Mouse (Mus musculus) forelimb bud, embryonic 11.5 days (tissue): Measurements from ENCODE around the gene Gabrb3.

ENCODE experiments used
- DNase-seq: peaks from one replicate; pipeline ENCODE4 v3.0.0-alpha.2; 2012; ENCODE audit warnings: low read depth, low spot score

Gabrb3 gene

DNA sequence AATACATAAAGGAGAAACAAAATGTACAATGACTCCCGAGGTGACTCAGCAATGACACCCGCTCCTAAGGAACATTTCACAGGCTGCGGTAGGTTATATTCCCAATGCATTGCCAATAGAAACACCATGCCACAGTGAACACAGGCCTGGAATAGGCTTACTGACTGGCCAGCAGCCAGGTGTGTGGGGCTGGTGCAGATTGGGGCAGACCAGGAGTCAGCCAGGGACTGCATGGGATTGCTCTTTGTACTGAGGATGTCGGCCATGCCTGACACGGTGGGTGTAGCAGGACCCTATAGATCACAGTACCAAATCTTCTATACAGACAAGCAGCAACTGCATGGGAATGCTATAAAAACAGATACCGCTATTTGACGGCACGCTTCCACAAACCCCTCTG, 110.5 kb downstream of the Gabrb3 start:
- DNase-seq: no peak

DNA sequence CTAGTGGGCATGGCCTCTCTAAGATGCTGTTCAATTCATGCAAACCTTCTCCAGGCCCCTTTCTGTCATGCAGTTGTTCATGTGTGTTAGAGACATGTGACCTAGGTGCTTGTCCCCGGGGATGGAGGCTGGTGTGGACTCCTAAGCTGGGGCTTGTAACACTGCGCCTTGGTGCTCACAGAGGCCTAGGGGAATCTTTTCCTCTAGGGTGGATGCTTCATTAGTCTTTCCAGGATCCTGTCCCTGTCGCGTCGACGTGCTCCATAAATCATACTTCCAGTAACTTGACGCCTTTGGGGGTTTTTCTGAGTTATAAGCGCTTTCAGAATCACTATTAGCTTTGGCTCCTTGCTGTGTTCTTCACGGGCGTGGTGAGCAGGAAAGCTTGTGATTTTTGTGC, 113.2 kb downstream of the Gabrb3 start:
- DNase-seq: no peak

DNA sequence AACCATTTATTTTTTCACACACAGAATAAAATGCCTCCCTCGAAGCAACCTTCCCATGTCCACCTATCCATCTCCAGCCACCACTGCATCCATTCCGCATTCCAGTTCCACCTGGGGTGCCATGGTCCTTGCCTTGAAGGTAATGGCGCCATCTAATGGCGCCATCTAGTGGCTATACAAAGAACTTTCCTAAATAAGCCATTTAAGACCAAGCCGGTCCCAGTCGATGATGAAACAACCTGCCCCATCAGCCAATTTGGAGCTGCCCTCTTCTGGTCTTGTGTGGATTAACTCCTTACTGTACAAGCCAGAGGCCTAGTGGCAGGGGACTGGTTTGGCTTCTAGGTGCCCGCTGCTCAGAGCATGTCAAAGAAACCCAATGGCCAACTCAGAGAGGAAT, 119.1 kb downstream of the Gabrb3 start:
- DNase-seq: peak; percentile 34

DNA sequence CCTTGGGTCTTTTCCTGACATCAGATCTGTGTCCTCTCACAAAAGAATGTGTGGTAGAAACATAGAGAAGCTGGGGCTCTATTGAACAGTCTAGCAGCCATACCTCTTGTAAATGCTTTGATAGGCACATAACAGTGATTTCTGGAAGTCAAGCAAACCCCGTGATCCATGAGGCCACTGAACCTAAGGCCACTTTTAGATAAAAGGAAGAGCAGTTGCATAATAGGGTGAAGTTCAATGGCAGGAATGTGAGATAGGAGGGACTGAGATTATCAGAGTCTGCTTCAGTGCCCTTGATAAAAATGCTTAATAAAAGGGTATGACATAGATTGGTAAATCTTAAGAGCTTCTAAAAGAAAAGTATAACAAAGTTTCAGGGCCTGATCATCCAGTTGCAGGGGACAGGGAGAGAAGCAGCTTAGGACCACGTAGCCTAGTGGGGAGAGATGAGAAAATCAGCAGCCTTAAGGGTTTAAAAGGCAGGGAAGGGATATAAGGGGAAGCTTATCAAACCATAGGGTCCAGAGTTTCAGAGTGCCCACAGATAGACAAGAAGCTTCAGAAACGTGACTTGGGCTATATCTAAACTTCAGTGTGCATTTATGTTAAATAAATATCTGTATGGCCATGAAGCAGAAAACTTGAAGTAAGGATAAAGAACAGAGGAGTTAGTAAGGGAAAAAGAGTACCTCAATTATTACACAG, 141.4 kb downstream of the Gabrb3 start:
- no peak for DNase-seq

DNA sequence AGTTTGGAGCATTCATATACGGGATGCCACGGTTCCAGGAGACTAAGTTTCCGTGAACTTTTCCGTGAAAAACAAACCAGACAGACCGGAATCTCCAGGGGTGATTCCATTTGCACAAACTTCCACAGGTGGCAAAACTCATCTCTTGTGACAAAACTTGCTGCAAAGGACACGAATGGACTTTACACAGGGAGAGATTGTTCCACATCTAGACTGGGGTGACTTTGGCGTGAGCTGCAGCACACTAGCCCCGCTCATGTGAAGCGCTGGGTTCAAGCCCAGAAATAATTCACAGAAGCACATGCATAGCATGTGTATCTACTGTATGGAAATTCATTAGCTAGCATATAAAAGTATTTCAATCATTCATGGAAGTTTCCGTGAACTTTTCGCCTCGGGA, 144.9 kb downstream of the Gabrb3 start:
- no peak for DNase-seq

DNA sequence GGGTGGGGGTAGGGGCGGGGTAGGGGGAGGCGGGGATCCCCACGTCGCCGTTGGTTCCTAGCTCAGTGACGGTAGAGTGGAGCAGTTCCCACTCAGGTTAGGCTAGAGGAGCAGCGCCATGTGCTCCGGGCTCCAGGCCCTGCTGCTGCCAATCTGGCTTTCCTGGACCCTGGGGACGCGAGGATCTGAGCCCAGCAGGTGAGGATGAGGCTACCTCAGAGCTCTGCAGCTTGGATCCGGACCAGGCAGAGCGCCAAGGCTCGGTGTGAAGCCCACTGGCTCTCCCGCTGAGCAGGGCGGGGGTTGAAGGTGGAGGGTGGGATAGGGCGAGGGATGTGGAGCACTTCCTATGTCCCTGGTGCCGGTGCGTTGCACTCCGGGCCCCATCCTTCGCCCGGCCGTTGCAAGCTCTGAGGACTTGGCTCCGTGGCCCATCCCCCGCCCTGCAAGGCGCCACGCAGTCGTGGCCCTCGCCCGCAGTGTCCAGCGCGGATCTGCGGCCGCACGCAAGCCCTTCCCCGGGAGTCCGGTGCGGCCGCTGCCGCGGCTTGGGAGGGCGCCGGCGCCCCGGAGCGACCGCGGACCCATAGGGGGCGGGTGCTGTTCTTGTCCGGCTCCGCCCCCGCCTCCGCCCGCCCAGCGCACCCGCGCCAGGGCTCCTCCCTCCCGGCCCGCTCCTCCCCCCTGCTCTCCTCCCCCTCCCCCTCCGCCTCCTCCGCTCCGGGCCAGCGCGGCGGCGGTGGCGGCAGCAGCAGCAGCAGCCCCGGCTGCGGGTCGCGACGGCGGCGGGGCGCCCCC, 171.2 kb downstream of the Gabrb3 start:
- peak; percentile 62 for DNase-seq

DNA sequence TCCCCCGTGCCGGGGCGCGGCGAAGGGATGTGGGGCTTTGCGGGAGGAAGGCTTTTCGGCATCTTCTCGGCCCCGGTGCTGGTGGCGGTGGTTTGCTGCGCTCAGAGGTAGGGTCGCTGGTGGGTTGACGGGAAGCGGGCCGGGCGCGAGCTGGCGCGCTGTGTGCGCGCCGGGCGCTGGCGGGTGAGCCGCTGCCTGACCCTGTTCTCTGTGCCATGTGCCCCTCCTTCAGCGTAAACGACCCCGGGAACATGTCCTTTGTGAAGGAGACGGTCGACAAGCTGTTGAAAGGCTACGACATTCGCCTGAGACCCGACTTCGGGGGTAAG, 171.7 kb downstream of the Gabrb3 start:
- DNase-seq: peak; percentile 12

DNA sequence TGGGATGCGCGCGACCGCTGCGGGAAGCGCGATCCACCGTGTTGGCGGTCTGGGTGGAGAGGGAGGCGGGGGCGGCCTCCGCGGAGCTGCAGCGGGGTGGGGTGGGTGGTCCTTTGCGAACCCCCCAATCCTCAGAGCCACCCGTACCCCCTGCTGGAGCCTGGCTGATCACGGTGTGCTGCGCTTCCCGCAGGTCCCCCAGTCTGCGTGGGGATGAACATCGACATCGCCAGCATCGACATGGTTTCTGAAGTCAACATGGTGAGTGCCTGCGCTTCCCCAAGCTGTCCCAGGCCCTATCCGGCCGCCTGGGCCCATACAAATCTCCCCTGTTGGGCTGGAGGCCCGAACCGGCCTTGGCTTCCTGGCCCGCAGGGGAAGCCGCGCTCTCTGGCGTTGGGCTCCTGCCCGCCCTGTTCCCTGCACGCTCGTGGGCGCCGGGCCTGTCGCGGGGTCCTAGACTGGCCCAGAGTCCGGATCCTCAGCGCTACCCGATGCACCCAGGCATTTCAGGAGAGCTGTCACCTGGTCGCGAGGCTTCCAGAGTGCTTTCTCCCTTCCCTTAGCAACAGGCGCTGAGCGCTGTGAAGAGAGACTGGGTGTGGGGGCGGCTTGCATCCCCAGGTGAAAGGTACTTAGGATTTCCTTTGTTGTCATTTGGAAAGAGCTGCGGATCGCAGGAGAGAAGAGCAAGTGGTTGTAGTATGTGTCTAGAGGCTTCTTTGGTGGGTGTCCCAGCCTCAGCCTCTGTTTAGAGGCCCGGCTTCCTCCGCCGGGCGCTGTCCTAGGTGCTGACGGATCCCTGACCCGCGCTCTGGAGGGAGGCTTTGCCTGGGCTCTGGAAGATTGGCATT, 172.3 kb downstream of the Gabrb3 start:
- peak; percentile 79 for DNase-seq

DNA sequence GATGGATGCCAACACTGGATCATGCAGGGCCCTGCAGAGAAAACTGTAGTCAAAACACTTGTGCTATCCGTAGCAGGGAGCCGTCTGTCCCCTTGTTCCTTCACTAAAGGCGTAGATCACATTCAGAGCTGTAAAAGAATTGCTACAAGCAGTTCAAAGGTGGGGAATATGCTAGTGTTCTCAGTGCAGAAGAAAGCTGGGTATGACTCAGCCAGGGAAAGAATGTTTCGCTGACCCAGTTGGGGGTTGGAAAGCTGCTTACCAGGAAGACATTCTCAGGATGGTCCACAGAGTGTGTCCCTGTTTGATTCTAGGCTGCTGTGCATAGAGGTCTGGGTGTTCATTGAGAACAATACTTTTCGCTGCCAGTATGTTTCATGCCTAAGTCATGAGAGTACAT, 177.8 kb downstream of the Gabrb3 start:
- DNase-seq: no peak

DNA sequence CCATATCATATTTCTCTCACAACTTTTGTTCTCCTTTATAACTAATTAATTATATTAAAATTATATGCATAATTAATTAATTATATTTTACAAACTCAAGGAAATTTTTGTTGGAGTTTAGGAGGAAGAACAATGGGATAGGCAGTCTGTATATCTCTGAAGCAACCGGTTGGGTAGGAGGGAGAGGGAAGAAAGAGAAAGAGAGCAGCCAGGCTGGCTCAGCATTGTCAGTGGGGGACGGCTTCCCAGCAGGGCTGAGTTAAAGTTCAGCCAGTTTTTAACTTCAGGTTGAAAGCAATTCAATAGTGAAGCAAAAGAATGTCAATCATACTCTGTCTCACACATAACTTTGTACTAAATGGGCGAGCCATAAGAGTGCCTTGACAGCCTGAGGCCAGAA, 199.2 kb downstream of the Gabrb3 start:
- DNase-seq: no peak

DNA sequence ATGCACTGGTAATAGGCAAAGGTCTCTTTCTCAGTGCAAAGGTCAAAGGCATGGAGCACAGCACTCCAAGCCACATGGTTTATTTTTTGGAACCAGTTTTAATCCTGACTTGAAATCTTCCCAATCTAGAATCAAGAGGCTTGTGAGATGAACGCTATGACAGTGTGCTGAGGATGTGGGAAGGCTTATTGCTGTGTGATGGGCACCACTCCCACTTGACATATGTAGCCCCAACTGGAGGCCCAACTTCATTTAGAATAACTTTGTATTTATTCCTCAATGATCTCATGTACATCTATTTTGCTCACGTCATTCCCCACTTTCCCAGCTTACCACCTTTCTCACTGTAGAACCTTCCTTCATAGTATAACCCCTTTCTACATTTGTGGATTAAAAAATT, 200.5 kb downstream of the Gabrb3 start:
- DNase-seq: no peak

DNA sequence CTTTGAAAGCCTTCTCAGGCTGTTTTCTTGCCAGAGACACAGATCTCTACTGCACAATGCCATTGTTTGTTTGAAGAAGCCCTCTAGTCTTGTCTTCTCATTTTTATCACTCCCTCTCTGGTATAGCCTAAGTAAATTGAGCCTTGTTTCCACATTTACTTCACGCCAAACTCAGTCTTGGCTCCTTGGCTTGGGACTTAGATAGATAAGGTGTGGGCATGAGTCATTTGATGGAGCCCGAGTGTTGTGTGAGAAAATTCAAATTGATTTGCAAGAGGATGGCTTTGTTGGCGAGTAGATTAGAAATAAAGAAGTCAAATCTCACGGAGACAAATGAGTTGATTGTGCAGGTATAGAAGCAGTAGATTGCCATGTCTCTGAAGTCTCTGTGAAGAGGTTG, 204.2 kb downstream of the Gabrb3 start:
- no peak for DNase-seq

DNA sequence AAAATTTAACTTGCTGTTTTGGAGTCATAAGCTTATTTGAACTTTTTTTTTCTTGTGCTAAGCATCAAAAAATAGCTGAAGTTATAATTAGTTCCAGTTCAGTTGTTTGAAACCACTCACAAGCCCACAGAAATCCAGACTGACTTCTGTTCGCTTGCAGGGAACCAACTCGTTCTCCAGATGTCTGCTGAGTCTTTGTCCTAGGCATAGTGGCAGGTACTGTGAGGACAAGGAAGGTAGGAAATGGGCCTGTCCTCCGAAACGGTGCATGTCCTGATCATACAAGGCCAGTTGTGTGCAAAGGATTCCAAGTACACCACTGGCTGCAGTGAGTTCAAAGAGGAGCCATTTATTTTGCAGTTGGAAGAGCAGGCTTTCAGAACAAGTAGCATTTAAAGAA, 215.5 kb downstream of the Gabrb3 start:
- DNase-seq: no peak

DNA sequence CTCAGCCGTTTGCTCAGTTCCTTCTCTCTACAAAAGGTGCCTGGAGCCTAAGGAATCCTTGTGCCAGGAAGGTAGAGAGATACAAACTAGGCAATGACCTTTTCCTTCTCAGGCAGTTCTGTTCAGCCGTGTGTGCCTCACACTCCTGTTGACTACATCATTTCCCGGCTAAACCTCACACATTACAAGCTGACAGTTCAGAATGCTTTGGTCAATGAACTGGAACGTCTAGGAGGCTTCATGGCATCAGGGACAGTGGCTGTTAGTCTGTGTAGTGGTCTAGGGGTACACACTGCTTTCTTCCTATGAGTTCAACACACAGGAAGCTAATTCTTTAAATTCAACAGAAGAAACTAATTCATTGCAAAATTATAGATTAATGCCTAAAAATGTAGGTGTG, 216.2 kb downstream of the Gabrb3 start:
- no peak for DNase-seq

DNA sequence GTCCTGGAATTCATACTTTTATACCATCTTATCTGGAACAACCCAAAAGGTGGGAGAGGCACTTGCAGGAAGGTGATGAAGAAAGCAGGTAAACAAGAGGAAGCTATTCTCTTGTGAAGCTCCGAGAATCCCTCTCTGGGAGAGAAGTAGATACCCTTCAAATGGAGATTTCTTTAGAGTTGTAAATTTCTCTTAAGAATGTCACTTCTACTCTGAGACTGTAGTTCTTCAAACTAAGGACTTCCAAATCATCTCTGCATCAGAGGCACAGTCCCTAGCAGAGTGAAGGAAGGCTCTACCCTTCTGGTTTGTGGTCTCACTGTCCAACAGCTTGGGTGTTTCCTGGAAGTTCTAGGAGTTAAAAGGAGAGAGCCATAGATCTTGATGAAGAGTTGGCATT, 221.3 kb downstream of the Gabrb3 start:
- no peak for DNase-seq

DNA sequence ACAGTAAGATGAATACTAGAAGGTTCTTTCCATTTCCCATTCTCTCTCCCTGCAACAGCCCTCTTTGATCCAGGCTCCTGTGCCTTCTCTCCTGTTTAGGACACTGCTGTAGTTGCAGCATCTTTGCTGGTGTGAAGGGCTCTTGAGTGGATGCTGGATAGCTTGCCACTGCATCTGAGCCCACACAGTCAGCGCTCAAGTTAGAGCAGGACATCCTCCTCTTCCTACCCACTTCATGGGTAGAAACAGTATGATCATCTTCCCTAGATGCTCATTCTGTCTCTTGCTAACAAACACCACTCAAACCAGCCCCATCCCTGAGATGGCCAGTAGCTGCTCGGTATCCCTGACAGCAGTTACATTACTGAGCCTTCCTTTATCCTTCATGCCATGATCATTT, 227.9 kb downstream of the Gabrb3 start:
- no peak for DNase-seq

DNA sequence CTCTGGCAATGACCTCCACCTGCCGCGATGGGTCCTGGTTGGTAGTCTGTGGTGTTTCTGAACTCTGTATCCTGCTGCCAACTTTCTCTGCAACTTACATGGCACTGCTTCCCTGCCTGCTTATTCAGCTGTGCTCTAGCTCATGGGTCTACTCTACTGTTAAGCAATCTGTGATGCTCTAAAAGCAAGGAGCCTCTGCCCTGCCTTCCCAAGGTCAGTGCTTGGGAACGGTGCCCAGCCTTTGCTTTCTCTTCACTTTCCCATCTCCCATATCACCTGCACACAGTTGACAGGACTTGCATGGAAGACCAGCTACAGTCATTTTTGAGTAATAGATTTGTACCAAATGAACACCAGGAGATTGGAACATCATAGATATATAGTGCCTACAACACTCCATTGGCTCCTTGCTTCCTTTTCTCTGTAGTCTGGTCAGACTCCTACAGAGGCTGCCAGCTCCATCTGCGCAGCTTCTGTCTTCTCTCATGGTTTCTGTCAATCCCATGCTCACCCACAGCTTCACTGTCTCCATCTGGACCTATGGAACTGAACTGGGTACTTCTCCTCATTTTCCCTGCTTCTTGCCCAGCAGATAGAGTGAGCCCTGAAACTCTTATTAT, 228.8 kb downstream of the Gabrb3 start:
- no peak for DNase-seq

DNA sequence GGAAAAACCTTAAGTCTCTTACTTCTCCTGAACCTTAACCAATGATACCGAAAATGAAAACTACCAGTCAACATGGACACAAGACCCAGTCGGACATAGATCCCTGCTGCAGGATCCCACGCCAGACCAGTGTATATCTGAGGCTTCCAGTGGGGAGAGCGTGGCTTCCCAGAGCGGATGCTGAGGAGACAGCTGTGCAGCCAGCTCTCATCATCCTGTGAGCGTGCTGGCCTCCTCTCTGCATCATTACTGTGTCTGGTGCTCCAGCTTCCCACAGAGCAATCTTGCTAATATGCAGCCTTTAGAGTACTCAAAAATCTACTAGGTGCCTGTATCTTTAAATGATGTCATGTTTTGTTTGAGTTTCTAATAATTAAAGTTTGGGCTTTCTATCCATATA, 257.9 kb downstream of the Gabrb3 start:
- no peak for DNase-seq

DNA sequence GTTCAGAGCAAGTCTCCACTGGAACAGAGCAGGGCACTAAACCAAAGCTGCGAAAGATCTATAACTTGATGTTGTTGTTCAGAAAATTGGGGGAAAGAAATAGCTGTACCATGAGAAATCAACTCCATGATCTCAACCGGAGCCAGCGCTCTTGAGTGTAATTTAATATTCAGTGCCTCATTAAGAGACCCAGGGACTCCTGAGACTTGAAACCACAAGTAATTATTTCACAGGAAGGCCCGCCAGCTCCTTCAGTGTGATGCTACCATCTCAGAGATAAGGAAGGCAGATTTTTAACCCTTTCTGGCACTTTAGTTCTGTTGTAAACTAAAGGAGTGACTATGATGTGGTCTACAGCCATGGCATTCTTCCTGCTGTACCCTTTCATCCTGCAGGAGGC, 270.3 kb downstream of the Gabrb3 start:
- no peak for DNase-seq

DNA sequence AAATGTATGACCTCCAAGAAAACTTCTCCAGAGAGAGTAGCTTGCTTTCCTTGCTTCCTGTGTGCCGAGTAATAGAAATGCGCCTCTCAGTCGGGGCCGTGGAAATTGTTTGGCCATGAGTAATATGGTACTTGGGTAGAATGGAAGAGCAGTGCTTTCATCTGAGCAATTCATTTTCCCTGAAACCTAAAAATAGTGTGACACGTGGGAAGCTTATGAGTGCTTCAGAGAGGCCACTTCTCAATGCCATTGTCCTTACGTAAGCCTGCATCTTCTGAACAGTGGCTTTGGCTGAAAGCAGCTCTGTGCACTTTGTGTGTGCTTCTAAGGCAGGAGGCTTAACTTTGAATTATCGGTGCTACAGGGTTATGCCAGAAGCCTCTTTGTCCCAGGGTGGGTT, 280.9 kb downstream of the Gabrb3 start:
- no peak for DNase-seq

DNA sequence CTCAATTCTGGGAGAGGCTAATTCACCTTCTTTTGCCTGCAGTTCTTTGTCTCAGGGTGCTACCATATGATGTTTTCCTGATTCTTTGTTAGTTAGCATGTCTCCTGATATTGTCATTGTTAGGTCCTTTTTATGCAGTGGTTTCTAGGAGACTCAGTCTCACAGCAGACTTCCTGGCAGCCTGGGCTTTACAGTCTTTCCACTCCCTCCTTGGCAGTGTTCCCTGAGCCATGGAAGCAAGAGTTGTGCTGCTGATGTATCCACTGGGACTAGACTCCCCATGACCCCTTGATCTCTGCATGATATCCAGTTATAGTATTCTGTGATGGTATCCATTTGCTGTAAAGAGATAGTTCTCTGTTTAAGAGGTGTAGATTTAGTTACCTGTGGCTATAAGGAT, 281.6 kb downstream of the Gabrb3 start:
- no peak for DNase-seq

DNA sequence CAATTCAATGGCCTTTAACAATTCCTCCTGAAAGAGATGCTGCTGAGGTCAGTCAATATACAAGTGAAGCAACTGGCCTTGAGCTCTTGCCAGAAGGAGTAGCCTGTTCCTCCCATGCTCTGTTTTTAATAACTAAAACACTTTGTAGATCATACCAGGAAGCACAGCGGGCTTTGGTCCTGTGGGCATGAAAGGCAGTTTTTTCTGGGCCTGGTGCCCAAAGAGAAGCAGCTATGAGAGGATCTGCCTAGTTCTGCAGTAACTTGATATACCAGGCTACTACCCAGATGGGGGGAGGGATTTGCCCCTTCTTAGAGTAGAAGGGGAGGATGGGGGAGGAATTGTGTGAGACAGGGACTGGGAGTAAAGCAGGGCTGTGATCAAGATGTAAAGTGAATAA, 284.1 kb downstream of the Gabrb3 start:
- DNase-seq: no peak
